Mouse (Mus musculus): ENCODE results near the gene Mrps12.

Gene Mrps12

DNA sequence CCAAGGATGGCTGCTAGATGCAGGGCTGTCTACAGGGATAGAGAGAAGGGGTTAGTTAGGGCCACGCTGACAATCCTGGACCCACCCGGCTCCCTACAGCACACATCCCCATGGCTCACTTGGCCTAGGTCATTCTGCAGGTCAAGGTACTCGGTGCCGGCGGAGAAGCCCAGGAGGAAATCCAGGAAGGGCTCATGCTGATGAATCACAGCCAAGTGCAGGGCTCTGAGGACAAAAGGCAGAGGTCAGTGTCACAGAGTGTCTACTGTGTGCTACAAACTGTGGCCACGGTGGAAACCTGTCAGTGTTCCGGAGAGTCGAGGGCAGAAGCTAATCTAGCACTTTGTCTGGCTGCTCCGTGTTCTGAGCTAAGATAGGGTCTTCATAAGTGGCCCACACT, 20.3 kb upstream of the Mrps12 start:
- DNase-seq (ENCODE audit: low spot score in 2 of 2): no peak

DNA sequence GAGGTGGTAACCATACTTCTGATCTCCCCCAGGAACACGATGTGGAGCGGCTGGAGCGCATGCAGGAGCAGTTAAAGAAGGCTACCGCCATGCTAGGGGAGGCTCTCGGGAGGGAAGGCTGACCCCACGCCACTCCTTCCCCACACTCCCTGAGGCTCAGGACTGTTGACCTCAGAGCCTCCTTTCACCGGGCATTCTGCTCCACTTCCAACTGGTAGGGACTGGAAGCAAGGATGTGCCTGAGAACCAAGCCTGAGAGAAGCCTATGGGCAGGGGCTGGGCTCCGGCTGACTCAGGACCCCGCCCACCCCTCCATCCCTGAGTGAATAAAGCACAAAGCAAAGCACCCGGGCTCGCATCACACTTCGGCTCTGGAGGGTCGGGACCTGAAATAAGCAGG, 17.0 kb upstream of the Mrps12 start:
- no peak for DNase-seq (ENCODE audit: low spot score in 2 of 2)

DNA sequence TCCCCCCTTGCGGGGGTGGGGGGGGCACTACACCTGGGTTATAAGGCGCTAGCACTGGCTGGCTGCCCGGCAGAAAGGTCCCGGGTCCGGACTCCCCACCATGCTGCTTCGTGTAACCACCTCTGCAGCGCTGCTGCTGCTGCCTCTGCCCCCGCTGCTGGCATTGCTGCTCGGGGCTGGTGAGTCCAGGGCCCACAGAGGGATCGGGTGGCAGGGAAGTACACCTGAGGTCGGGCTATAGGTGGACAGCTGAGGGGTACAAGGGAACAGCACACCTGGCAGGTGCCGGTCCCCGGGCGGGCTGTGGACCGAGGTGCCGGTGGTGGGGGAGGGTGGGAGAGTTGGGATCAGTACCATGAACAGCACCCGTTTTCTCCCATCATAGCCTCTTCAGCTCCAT, 14.5 kb upstream of the Mrps12 start, which contains the start of gene Ccer2:
Ccer2 (plus strand) TSS at position 96 of the 400 bp plus-strand sequence.
- no peak for DNase-seq (ENCODE audit: low spot score in 2 of 2)

DNA sequence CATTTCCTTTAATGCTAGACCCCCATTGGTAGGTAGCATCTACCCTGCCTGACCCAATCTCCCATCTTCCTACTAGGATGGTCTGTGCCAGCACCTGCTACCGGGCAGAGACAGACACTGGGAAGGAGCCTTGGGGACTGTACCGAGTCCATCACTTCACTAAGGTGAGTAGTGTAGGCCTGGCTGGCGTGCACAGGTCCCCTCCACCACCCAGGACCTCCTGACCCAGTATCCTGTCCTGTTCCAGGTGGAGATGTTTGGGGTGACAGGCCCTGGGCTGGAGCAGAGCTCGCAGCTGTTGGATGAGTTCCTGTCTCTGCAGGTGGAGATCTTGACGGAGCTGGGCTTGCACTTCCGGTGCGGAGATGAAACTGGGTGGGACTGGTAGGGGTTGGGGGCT, 8.3 kb upstream of the Mrps12 start:
- no peak for DNase-seq (ENCODE audit: low spot score in 2 of 2)

DNA sequence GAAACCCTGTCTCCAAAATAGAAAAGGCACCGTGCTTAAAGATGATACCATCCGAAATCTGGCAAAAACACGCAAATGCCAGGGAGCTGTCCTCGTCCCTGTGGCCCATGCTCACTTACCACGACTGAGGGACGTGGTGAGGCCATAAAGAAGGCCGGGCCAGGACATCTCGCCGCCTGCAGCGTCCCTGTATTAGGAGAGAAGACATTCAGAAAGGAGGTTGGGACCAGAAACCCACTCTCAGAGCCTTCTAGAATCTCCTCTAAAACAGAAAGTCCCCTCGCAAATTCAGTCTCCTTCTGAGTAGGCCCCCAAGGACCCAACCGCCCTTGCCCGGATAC, 282 bp downstream of the Mrps12 start:
- DNase-seq (ENCODE audit: low spot score in 2 of 2): no peak

DNA sequence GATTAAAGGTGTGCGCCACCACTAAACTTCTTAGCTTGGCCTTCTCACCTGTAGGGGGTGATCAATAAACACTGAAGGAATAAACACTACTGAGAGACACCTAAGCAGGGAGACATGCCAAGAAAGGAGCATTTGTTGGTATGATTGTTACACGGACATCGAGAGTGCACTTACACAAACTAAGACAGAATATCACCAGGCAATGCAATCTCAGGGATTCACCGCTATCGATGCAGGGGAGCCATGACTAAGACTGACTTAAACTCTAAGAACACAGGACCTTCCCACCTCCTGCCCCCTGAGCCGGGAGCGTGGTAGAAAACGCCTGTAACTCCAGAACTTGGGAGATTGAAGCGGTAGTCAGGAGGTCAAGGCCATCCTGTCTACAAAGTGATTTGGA, 671 bp downstream of the Mrps12 start:
- DNase-seq (ENCODE audit: low spot score in 2 of 2): no peak

DNA sequence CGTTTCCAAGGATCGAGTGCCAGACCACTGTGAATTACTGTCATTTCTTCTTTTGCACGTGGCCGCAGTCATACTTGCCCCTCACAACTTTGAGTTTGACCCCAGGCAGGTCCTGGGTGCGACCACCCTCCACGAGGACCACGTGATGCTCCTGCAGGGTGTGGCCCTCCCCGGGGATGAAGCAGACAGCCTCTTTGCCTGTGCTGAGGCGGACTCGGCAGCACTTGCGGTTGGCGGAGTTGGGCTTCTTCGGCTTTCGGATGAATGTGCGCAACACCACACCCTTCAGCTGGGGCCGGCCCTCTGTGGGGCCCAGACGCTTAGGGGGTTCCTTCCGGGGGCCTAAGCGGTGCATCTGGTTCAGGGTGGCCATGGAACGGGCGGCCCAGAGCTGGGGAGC, 1.8 kb downstream of the Mrps12 start:
- DNase-seq (ENCODE audit: low spot score in 2 of 2): no peak

DNA sequence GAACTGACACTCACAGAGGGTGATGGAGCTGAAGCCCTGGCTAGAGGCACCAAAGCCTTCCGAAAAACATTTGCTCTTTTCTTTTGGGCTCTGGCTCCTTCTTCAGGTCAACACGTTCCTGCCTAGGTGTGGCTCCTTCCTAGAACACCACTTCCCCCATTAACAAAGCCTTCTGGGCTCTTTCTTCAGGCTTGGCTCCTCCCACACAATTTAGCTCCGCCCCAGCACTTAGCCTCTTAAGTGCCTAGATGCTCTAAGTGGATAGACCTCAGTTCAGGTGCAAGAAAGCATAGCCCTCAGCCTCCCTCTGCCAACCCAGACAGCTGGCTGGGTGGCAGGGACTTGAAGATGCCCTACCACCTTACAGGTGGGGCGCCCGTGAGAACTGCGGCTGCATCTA, 5.9 kb downstream of the Mrps12 start:
- no peak for DNase-seq (ENCODE audit: low spot score in 2 of 2)

DNA sequence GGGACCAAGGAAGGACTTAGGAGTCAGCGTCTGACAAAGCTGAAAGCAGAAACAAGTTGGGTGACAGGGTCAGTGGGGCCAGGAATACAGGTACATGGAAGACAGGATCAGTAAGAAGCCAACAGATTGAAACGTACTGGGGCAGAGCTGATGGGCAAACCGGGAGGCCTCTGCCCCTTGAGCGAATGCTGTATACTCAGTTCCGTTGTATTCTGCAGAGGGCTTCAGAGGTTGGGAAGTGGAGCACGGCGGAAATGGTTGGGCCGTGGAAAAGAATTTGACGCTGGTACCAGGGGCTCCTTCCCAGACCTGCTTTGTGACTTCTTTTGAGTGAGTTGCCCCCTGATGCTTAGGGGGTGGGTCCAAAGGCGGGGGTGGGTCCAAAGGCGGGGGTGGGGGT, 8.4 kb downstream of the Mrps12 start:
- DNase-seq (ENCODE audit: low spot score in 2 of 2): no peak

DNA sequence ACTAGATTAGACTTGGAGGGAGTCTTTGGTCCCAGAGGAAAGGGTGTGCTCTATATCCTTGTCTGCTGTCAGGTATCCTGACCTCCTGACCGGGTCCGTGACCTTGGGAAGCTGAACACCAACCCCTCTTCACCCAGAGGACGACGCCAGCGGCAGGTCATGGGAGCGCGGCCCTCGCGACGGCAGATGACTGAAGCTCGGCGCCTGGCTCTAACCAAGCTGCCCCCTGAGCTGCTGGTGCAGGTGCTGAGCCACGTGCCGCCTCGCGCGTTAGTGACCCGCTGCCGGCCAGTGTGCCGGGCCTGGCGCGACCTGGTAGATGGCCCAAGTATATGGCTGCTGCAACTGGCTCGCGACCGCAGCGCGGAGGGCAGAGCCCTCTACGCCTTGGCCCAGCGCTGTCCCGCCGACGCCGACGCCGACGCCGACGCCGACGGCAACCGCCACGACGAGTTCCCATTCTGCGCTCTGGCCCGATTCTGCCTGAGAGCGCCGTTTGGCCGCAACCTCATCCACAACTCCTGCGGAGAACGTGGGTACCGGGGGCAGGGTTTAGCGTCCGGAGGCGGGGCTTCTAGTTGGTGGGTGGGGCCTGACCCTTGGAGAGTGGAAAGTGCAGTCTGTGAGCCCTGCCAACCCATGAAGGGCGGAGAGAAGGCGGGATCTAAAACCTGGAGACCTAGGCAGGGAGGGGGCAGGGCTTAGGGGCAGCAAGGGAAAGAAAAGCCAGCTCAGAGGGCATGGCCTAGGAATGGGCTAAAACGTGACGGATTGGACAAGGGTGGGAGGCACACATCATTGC, 9.1 kb downstream of the Mrps12 start:
- DNase-seq (ENCODE audit: low spot score in 2 of 2): peak; percentile 64 to 66

DNA sequence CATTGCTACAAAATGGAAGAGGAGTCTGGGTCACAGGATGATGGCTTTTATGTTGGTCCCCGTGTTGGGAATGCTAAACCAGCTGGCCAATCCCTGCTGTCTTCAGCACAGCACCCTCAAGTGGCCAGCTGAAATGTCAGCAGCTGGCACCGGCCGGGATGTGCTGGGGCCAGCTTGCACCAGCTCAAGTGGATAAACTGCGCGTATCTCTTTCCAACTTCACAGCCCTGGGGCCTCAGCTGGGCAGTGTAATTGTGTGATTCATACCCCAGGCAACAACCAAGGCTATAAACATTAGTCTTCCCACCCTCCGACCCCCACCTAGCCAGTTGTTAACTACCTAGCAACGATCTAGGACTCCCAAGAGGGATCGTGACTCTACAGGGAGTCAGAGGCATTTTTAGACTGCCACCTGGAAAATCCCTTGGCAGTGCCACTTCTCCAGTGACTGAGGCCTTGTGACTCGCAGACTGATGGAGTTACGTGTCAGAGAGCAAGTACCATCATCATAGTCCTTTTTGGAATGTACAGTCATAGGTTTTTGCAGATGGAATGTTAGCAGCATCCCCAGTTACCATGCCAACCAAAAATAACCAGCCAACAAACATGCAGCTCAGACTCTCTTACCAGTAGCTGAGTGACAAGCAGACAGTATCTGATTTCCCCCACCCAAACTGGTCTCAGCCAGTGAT, 13.8 kb downstream of the Mrps12 start:
- peak; percentile 56 to 76 for DNase-seq (ENCODE audit: low spot score in 2 of 2)

DNA sequence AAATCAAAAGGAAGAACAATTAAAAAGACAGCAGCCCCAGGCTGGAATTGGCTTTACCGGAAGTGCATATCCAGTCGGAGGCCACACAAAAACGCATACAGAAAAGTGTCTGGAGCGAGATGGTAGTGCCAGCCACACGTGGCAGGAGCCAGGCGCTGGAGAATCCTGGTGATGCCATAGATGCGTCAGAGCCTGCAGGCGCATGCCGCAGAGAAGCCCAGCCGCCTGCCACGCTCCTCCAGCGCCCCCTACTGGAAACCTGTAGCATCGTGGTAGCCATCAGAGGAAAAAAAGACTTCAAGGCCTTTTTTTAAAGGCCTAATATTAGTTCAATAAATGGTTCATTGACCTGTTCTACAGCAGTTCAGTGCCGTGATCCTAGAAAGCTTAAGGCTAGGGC, 15.0 kb downstream of the Mrps12 start:
- peak; percentile 84 to 89 for DNase-seq (ENCODE audit: low spot score in 2 of 2)

DNA sequence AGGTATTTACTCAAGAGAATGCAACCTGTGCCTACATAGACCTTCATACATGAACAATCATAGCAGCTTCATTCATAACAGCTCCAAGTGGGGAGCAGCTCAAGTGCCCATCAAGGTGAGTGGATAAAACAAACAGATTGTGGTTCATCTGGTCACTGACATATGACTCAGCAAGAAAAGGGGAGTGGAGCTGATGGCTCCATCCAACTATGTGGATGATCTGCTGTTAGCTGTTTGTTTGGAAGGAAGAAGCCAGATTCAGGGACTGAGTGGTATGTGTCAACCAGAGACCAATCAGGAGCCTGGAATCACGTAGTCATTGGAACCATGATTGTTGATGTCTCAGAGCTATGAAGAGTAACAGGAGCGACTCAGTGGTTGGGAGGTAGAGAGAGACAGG, 17.0 kb downstream of the Mrps12 start:
- DNase-seq (ENCODE audit: low spot score in 2 of 2): no peak

DNA sequence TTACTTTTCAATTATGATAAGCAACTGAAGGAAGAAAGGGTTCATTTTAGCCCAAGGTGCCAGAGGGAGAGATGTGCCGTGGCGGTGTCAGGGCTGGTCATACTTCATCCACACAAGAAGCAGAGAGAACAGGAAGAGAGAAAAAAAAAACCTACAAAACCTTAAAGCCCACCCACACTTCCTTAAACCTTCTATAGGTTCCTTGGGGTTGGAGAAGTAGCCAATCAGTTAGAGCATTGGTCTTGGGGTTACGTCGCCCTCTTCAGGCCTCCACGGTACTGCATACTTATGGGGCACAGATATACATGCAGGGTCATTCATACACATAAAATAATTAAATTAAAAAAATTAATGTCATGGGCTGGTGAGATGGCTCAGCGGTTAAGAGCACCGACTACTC, 19.5 kb downstream of the Mrps12 start:
- no peak for DNase-seq (ENCODE audit: low spot score in 2 of 2)

DNA sequence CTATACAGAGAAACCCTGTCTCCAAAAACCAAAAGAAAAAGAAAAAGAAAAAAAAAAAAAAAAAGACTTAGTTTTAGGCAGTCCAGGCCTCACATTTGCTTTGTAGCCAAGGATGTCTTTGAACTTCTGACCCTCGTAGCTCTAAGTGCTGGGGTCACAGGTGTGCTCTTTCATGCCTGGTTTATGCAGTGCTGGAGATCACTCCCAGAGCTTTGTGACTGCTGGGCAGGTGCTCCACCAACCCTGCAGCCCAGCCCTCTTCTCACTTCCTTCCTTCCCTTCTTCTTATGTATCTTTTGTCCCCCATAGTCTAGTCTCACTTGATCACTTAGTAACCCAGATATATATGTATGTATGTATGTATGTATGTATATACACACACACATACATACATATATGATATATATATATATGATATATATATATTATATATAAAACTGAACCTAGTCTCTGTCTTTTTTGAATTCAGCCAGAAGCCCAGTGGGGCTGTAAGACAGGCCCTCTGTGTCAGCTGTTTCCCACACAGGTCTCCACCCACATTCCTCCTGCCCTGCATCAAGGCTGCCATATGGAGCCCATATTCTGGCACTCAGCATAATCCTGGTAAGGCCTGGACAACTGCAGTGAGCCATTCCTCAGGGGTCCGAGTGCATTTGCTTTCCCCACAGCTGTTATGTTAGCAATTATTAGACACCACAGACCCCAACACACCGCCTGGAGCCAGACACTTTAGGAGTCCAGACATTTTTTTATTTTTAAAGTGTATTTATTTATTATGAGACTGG, 20.7 kb downstream of the Mrps12 start:
- DNase-seq (ENCODE audit: low spot score in 2 of 2): no peak

DNA sequence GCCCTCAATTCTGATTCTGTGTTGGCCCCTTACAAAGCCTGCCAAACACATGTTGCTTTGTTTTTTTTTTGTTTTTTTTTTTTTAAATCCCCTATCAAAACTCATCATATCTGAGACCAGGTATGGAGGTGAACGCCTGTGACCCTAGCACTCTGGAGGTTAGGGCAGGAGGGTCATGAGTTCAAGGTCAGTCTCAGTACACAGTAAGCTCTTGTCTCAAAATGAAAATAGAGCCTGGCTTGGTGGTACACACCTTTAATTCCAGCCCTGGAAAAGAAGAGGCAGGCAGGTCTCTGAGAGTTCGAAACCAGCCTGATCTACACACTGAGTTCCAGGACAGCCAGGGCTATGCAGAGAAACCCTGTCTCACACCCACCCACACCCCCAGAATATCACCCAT, 22.0 kb downstream of the Mrps12 start:
- no peak for DNase-seq (ENCODE audit: low spot score in 2 of 2)

DNA sequence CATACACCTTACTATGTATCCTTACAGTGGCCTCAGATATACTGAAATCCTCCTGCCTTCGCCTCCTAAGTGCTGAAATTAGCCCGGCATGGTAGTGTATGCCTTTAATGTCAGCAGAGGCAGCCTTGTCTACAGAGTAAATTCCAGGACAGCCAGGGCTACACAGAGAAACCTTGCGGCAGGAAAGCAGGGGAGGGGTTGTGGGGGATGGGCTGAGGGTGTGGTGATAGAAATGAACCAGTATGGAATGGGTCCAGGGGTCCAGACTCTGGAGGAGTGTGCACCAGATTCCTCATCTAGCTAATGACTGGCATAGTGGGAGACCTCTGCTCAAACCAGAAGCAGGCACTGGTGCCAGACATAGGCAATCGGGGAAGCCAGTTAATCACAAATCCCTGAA, 22.5 kb downstream of the Mrps12 start:
- DNase-seq (ENCODE audit: low spot score in 2 of 2): no peak

DNA sequence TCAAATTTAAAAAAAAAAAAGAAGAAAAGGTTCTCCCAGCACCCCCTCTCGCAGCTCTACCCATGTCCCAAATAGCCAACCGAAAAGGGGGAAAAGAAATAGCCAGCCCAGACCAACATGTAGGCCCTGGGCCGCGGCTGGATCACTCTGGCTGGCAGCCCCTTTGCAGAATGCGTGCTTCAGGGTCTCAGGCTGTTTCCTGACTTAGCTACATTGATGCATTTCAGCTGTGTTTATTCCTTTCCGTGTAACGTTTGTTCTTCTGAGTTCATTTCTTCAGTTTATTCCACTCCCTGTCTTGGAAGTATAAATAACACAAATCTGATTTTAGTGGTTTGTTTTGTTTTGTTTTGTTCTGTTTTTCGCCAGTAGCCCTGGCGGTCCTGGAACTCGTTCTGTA, 23.9 kb downstream of the Mrps12 start:
- no peak for DNase-seq (ENCODE audit: low spot score in 2 of 2)

DNA sequence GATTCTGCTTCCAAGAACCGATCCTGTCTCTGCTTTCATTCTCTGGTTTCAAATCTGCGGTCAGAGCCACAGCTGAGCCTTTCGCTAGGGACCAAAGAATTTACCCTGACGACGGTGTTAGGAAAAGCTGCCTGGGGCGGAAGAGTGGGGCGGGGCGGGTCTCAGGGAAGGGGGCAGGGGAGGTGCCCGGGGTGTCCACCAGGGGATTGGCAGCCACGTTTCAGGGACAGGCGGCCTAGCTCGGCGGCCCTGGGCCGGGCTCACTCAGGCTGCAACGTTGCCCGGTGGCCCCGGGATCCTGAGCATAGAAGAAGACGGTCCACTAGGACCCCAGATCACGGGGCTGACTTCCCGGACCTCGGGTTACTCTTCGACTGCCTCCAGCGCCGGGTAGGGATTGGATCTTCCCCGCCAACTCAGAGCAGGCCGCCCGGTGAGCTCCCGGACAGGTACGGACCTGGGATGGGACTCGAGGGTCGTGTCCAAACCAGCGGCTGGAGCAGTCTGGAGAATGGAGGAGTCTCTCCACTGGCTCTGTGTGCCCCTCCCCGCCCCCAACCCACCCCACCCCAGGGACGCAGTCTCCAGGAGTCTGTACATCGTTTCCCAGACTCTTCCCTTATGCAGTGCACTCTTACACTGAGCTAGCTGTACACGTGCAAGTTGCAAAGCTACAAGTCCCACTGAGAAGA, 24.9 kb downstream of the Mrps12 start, which contains the start of gene Fbxo17:
Fbxo17 (plus strand) TSS at position 215 of the 692 bp plus-strand sequence.
- peak in 1 of 2 experiments; percentile 50 for DNase-seq (ENCODE audit: low spot score in 2 of 2)

DNA sequence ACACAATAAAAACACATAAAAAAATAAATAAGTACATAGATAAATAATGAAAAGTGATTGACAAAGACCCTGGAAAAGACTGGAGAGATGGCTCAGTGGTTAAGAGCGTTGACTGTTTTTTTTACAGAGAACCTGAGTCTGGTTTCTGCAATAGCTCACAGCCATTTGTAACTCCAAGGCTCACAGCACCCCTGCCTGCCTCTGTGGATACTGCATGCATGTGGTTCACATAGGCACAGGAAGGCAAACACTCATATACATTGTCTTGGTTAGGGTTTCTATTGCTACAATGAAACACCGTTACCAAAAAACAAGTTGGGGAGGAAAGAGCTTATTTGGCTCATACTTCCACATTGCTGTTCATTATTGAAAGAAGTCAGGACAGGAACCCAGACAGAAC, 26.0 kb downstream of the Mrps12 start:
- DNase-seq (ENCODE audit: low spot score in 2 of 2): no peak

DNA sequence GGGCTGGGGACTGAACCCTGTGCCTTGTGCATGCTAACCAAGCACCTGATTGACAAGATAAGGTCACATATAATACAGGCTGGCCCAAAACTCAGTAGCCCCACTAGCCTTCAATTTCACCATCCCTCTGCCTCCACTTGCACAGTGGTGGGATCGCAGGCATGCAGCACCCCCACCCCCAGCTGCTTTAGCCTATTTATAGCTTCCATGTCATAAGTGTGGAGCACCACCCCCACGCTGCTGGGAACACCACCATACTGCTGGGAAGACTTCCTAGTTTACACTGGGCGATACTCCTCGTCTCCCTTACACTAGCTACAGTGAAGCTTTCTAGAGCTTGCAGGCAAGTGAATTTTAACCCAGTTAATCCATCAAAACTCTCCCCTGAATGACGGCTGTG, 27.0 kb downstream of the Mrps12 start:
- DNase-seq (ENCODE audit: low spot score in 2 of 2): peak; percentile 67 to 76

DNA sequence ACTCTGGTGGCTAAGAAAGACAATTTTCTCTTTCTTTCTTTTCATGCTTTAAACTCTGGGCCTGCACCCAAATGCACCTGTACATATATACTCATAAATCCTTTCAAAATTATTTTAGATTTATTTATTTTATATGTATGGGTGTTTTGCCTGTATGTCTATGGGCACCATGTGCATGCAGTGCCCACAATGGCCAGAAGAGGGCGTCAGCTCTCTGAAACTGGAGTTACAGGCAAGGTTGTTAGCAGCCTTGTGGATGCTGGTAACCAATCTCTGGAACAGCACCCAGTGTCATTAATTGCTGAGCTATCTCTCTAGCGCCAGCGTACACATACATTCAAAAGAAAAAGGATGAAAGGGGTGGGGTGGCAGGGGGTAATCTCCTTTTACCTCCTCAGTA, 30.7 kb downstream of the Mrps12 start:
- no peak for DNase-seq (ENCODE audit: low spot score in 2 of 2)
